Mouse (Mus musculus): Measurements from ENCODE around the gene Pithd1.

Gene Pithd1

DNA sequence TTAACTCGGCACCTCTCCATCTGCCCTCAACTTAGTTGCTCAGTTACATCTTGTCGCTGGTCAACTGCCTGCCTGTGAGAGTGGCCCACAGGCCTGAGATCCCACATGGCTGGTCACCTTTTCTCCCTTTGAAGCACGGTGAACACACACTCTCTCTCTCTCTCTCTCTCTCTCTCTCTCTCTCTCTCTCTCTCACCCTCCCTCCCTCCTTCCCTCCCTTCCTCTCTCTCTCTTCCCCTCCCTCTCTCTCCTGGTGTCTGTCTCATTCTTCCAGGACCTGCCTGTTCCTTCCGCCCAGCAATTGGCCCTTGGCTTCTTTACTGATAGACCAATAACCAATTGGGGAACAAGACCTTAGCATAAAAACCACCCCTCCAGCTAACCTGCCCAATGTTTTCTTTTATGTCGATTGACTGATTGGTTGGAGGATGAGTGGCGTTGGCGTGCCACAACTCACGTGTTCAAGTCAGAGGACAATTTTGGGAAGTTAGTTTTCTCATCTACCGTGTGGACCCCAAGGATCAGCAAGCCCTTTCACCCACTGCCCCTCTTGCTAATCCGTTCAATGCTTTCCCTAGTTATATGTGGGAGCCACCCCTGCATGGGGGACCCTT, 60.8 kb downstream of the Pithd1 start:
- DNase-seq, result no peak
